Mouse (Mus musculus): ENCODE measurements at regions not wholly inside any gene's neighbourhood (a gene's known extent, or its start where the extent isn't known, plus 50 kb on each side); places are given as distances from the start of the nearest gene placed in this dataset.

DNA sequence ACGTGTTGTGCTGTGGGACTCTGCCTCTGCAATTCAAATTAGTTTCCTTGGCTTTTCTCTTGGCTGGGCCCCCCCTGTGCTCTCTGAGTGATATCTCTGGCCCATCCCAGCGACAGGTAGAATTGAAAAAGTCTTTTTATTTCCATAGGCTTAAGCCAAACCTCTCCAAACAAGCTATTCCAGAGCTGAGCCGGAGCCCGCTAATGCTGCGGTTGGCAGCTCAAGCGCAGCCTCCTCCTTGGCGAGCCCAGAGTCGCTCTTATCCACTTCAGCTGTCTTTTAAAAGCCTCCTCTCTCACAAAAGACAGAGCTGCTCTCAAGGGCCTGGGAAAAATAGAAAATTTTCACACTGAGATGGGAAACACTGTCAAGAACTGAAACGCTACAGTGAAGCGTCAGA, 712.7 kb downstream of the Nedd1 start:
- Histone ChIP-seq H3ac (ENCODE audit: control insufficient read depth, insufficient read length) (no peak overlapping the region), H3K4me3 (no peak overlapping the region), H3K36me3 (ENCODE audit: control insufficient read depth, insufficient read depth) (no peaks in the 10 kb centered on the region), H3K4me2 (ENCODE audit: low read depth) (no peak overlapping the region), H3K27me3 (ENCODE audit: control insufficient read depth, insufficient read depth, insufficient read length) (no peaks in the 10 kb centered on the region), H3K79me2 (ENCODE audit: control insufficient read depth, insufficient read depth) (no peaks in the 10 kb centered on the region)
- TF ChIP-seq POLR2AphosphoS2 (IDR thresholded peaks at IDR 0.05; ENCODE audit: insufficient read length, low read depth) (no peak), MYOG (IDR thresholded peaks at IDR 0.05; ENCODE audit: control insufficient read depth in 1 of 3, insufficient read depth in 1 of 3, insufficient read length in 2 of 3, low read depth in 2 of 3) (no peak), USF1 (IDR thresholded peaks at IDR 0.05; ENCODE audit: low read depth) (no peak), TCF3 (IDR thresholded peaks at IDR 0.05; ENCODE audit: insufficient read length, low read depth) (no peak), E2F4 (IDR thresholded peaks at IDR 0.05; ENCODE audit: insufficient read depth) (no peak)

DNA sequence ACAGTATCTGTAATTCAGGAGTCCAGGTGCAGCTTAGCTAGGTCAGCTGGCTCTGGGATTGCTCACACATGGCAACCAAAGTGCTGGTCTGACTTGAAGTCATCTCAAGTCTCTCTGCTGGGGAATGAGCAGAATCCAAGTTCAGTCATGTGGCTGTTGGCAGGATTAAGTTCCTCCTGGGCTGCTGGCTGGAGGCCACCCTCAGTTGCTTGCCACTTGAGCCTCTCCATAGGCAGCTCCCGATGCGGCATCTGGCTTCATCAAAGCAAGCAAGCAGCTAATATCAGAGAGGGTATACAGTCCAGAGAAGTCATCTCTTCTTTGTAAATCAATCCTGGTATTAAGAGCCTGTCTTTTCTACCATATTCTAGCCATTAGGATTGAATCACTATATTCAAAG, 714.3 kb downstream of the Nedd1 start:
- no peak for TF ChIP-seq REST (IDR thresholded peaks at IDR 0.05; ENCODE audit: insufficient read depth, insufficient read length)
- TF ChIP-seq CEBPB (IDR thresholded peaks at IDR 0.05; ENCODE audit: insufficient read depth, poor library complexity, severe bottlenecking) = no peak
- no peak for TF ChIP-seq TCF12 (IDR thresholded peaks at IDR 0.05; ENCODE audit: insufficient read depth, poor library complexity, severe bottlenecking)
- peak; percentile 15 for TF ChIP-seq USF1 (IDR thresholded peaks at IDR 0.05; ENCODE audit: low read depth)
- no peak for TF ChIP-seq MYOG (IDR thresholded peaks at IDR 0.05; ENCODE audit: control insufficient read depth in 1 of 3, insufficient read depth in 1 of 3, insufficient read length in 2 of 3, low read depth in 2 of 3)
- TF ChIP-seq POLR2A (IDR thresholded peaks at IDR 0.05; ENCODE audit: insufficient read length, low read depth) = no peak
- Histone ChIP-seq H3K4me2 (ENCODE audit: low read depth) (no peak overlapping the region), H3K79me2 (ENCODE audit: control insufficient read depth, insufficient read depth) (no peaks in the 10 kb centered on the region), H3K36me3 (ENCODE audit: control insufficient read depth, insufficient read depth) (no peaks in the 10 kb centered on the region), H3K27me3 (ENCODE audit: control insufficient read depth, insufficient read depth, insufficient read length) (no peaks in the 10 kb centered on the region), H3K4me3 (no peak overlapping the region), H3ac (ENCODE audit: control insufficient read depth, insufficient read length) (no peak overlapping the region)

DNA sequence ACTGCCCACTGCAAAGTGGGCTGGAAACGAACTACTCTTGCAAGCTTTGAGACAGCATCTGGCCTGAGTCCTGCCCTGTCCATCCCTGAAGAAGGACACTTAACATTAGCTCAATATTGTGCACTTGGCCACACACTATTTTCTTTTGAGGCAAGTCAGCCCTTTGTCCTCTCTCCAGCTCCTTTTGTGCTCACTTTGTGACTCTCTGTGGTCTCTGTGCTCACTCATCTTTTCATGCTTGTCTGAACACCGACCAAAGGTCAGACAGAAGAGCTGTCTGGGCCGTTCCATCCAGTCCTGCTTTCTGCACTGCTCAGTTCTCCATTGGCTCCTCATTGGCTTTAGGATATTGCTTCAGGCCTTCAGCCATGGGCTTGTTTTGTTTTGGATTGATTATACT, 715.8 kb downstream of the Nedd1 start:
- Histone ChIP-seq H3K79me2 (ENCODE audit: control insufficient read depth, insufficient read depth) (no peaks in the 10 kb centered on the region), H3K27me3 (ENCODE audit: control insufficient read depth, insufficient read depth, insufficient read length) (no peaks in the 10 kb centered on the region), H3ac (ENCODE audit: control insufficient read depth, insufficient read length) (no peak overlapping the region), H3K4me3 (no peak overlapping the region), H3K36me3 (ENCODE audit: control insufficient read depth, insufficient read depth) (no peaks in the 10 kb centered on the region), H3K4me2 (ENCODE audit: low read depth) (no peak overlapping the region)
- TF ChIP-seq CEBPB (IDR thresholded peaks at IDR 0.05; ENCODE audit: insufficient read depth, poor library complexity, severe bottlenecking) = no peak
- TF ChIP-seq TCF12 (IDR thresholded peaks at IDR 0.05; ENCODE audit: insufficient read depth, poor library complexity, severe bottlenecking) = no peak
- no peak for TF ChIP-seq SRF (IDR thresholded peaks at IDR 0.05; ENCODE audit: control insufficient read depth, insufficient read length, low read depth)
- no peak for TF ChIP-seq REST (IDR thresholded peaks at IDR 0.05; ENCODE audit: insufficient read depth, insufficient read length)
- TF ChIP-seq TCF3 (IDR thresholded peaks at IDR 0.05; ENCODE audit: insufficient read length, low read depth) = no peak
- TF ChIP-seq USF1 (IDR thresholded peaks at IDR 0.05; ENCODE audit: low read depth) = no peak
- no peak for TF ChIP-seq MYOG (IDR thresholded peaks at IDR 0.05; ENCODE audit: control insufficient read depth in 1 of 3, insufficient read depth in 1 of 3, insufficient read length in 2 of 3, low read depth in 2 of 3)
- TF ChIP-seq MYOD1 (IDR thresholded peaks at IDR 0.05; ENCODE audit: control insufficient read depth in 1 of 3, insufficient read length in 2 of 3, low read depth in 2 of 3) = no peak
- no peak for TF ChIP-seq E2F4 (IDR thresholded peaks at IDR 0.05; ENCODE audit: insufficient read depth)

DNA sequence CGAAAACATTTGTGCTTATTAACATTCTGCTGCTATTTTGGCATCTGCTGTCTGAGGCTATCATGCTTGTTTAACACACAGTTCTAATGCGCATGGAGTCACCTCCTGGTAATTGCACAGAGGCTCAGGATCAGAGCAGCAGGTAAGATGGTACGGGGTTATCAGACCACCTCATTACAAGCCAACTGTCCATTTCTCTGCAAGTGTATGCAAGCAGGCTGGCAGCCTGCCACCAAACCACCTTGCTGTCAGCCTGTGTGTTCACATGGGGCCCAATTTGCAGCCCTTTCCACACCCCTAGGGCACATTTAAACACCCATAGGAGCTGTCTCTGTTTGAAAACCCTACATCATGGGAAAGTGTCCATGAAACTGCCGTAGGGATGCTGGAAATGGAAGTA, 731.2 kb downstream of the Nedd1 start:
- Histone ChIP-seq H3K4me3 (no peak overlapping the region), H3K27me3 (ENCODE audit: control insufficient read depth, insufficient read depth, insufficient read length) (no peaks in the 10 kb centered on the region), H3K4me2 (ENCODE audit: low read depth) (no peak overlapping the region), H3K79me2 (ENCODE audit: control insufficient read depth, insufficient read depth) (no peaks in the 10 kb centered on the region), H3ac (ENCODE audit: control insufficient read depth, insufficient read length) (no peak overlapping the region), H3K36me3 (ENCODE audit: control insufficient read depth, insufficient read depth) (no peaks in the 10 kb centered on the region)
- TF ChIP-seq MAX (IDR thresholded peaks at IDR 0.05; ENCODE audit: low read depth) (no peak), REST (IDR thresholded peaks at IDR 0.05; ENCODE audit: insufficient read depth, insufficient read length) (no peak)

DNA sequence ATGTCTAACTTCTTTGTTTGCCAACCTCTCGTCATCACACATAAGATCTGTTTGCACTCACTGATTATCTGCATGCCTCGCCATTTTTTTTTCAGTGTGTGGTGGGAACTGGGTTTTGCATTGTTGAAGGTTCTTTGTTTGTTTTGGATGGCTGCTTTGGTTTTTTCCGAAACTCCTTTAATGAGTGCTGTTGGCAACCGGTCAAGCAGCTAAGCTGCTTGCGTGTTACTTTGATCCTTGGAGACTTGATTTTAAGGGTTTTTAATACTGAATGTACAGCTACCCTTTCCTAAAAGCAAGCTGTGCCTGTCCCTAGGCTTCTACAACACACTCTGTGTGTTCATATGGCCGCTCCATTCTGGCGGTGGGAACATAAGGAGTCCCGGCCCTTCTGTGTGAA, 733.9 kb downstream of the Nedd1 start:
- H3K27me3 ChIP-seq (ENCODE audit: control insufficient read depth, insufficient read depth, insufficient read length) = no peaks in the 10 kb centered on the region
- H3K4me3 ChIP-seq = no peak overlapping the region
- no peak overlapping the region for H3ac ChIP-seq (ENCODE audit: control insufficient read depth, insufficient read length)
- H3K4me2 ChIP-seq (ENCODE audit: low read depth) = no peak overlapping the region
- no peaks in the 10 kb centered on the region for H3K79me2 ChIP-seq (ENCODE audit: control insufficient read depth, insufficient read depth)
- H3K36me3 ChIP-seq (ENCODE audit: control insufficient read depth, insufficient read depth) = no peaks in the 10 kb centered on the region
- no peak for TF ChIP-seq E2F4 (IDR thresholded peaks at IDR 0.05; ENCODE audit: insufficient read depth)
- no peak for TF ChIP-seq REST (IDR thresholded peaks at IDR 0.05; ENCODE audit: insufficient read depth, insufficient read length)
- TF ChIP-seq MYOD1 (IDR thresholded peaks at IDR 0.05; ENCODE audit: control insufficient read depth in 1 of 3, insufficient read length in 2 of 3, low read depth in 2 of 3) = no peak
- no peak for TF ChIP-seq POLR2AphosphoS2 (IDR thresholded peaks at IDR 0.05; ENCODE audit: insufficient read length, low read depth)
- TF ChIP-seq TCF3 (IDR thresholded peaks at IDR 0.05; ENCODE audit: insufficient read length, low read depth) = no peak
- TF ChIP-seq CEBPB (IDR thresholded peaks at IDR 0.05; ENCODE audit: insufficient read depth, poor library complexity, severe bottlenecking) = no peak
- no peak for TF ChIP-seq POLR2A (IDR thresholded peaks at IDR 0.05; ENCODE audit: insufficient read length, low read depth)

DNA sequence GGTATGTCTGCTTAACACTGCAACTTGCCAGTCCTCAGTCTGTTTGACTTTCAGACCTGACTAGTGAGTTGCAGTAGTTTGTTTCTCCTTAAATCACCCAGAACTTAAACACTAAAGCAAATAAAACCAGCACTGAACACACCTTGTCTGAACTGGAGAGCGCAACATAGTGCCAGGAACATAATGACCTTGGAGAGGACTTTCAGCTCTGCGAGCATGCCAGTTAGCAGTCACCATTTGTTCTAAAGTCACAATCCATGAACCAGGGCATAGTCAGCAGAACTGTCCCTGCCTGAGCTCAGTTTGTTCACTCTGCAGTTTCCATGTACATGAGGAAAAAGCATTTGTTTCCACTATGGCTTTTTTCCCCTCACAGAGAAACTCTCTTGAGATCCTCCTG, 742.4 kb downstream of the Nedd1 start:
- no peak for TF ChIP-seq E2F4 (IDR thresholded peaks at IDR 0.05; ENCODE audit: insufficient read depth)
- no peak for TF ChIP-seq TCF12 (IDR thresholded peaks at IDR 0.05; ENCODE audit: insufficient read depth, poor library complexity, severe bottlenecking)
- no peak for TF ChIP-seq TCF3 (IDR thresholded peaks at IDR 0.05; ENCODE audit: insufficient read length, low read depth)
- no peak for TF ChIP-seq POLR2A (IDR thresholded peaks at IDR 0.05; ENCODE audit: insufficient read length, low read depth)
- TF ChIP-seq USF1 (IDR thresholded peaks at IDR 0.05; ENCODE audit: low read depth) = no peak
- no peak for TF ChIP-seq SRF (IDR thresholded peaks at IDR 0.05; ENCODE audit: control insufficient read depth, insufficient read length, low read depth)
- no peak for TF ChIP-seq MYOD1 (IDR thresholded peaks at IDR 0.05; ENCODE audit: control insufficient read depth in 1 of 3, insufficient read length in 2 of 3, low read depth in 2 of 3)
- no peak for TF ChIP-seq REST (IDR thresholded peaks at IDR 0.05; ENCODE audit: insufficient read depth, insufficient read length)
- TF ChIP-seq MYOG (IDR thresholded peaks at IDR 0.05; ENCODE audit: control insufficient read depth in 1 of 3, insufficient read depth in 1 of 3, insufficient read length in 2 of 3, low read depth in 2 of 3) = no peak
- TF ChIP-seq CEBPB (IDR thresholded peaks at IDR 0.05; ENCODE audit: insufficient read depth, poor library complexity, severe bottlenecking) = no peak
- no peak for TF ChIP-seq POLR2AphosphoS2 (IDR thresholded peaks at IDR 0.05; ENCODE audit: insufficient read length, low read depth)
- TF ChIP-seq MAX (IDR thresholded peaks at IDR 0.05; ENCODE audit: low read depth) = no peak
- H3ac ChIP-seq (ENCODE audit: control insufficient read depth, insufficient read length) = no peak overlapping the region
- no peak overlapping the region for H3K4me2 ChIP-seq (ENCODE audit: low read depth)
- no peaks in the 10 kb centered on the region for H3K79me2 ChIP-seq (ENCODE audit: control insufficient read depth, insufficient read depth)
- H3K27me3 ChIP-seq (ENCODE audit: control insufficient read depth, insufficient read depth, insufficient read length) = no peaks in the 10 kb centered on the region
- H3K36me3 ChIP-seq (ENCODE audit: control insufficient read depth, insufficient read depth) = no peaks in the 10 kb centered on the region
- H3K4me3 ChIP-seq = no peak overlapping the region

All from myocyte (in vitro differentiated cells).